Comparison of ENCODE assay signal across 13 mouse cellular contexts in the genomic region with DNA sequence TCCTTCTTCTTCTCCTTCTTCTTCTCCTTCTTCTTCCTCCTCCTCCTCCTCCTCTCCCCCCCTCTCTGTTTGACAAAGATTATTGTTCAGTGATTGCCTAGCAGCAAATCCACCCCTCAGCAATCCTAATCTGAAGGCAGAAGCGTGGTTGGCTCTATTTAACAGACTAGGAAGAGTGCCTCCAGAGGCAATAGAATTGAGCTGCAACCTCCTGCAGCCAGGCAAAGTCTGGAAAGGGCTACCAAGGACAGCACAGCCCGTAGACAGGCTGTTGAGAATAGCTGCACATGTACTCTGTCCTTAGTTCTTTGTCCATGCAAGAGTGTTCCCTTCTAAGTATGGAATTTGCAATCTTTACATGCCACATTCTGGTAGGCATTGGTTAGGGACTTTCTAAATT.
A peak's percentile ranks its signal among the peaks of the same experiment; 100 is the strongest.
DNase-seq lines count a peak whose midpoint lies in the region; ATAC-seq lines count a peak whose summit lies in the region.
"Had no signal": no experiment of that assay in that cellular context is flagged by ENCODE, and none has a peak within 500 bp of the region (broad histone marks: within the 10 kb centered on the region; RNA-seq: fewer than 3 reads in every experiment).

No protein-coding gene starts in this region.

- peak; percentile 11 for DNase-seq in kidney, adult 18-20 months
- DNase-seq in A20 (ENCODE audit: low read depth, low spot score) (peak; percentile 19), NIH3T3 (ENCODE audit: low read depth) (peak; percentile 18)
- DNase-seq in kidney, postnatal 36 days = peak; percentile 42 to 45
- DNase-seq in cerebellum, postnatal 36 days = no peak
- no peak for DNase-seq in ovary, postnatal 36 days (ENCODE audit: low spot score)
- DNase-seq: adrenal gland, postnatal 36 days; cerebellum, adult 9-10 months; thymus, adult 18-20 months had no signal

- no peak overlapping the region for H3K9ac ChIP-seq in kidney, embryonic 14.5 days (ENCODE audit: low read depth, low read length)
- H3K9ac ChIP-seq: embryonic facial prominence, embryonic 12.5 days; midbrain, embryonic 15.5 days had no signal

- no peak overlapping the region for H3K4me2 ChIP-seq in kidney, embryonic 14.5 days (replicated peaks; ENCODE audit: low read depth, low read length)
- H3K4me2 ChIP-seq: embryonic facial prominence, embryonic 12.5 days; midbrain, embryonic 15.5 days had no signal

- no peak overlapping the region for H3K27ac ChIP-seq in kidney, embryonic 14.5 days (ENCODE audit: low read depth, low read length)
- H3K27ac ChIP-seq: embryonic facial prominence, embryonic 12.5 days; macrophage; midbrain, embryonic 15.5 days had no signal

- no peak overlapping the region for H3K4me3 ChIP-seq in kidney, embryonic 14.5 days (ENCODE audit: low read length)
- H3K4me3 ChIP-seq: embryonic facial prominence, embryonic 12.5 days; midbrain, embryonic 15.5 days had no signal

- no peaks in the 10 kb centered on the region for H3K27me3 ChIP-seq in kidney, embryonic 14.5 days (ENCODE audit: control insufficient read depth, insufficient read depth, low read length)
- H3K27me3 ChIP-seq: embryonic facial prominence, embryonic 12.5 days; midbrain, embryonic 15.5 days had no signal

- no peaks in the 10 kb centered on the region for H3K36me3 ChIP-seq in kidney, embryonic 14.5 days (ENCODE audit: control insufficient read depth, insufficient read depth, low read length)
- H3K36me3 ChIP-seq: embryonic facial prominence, embryonic 12.5 days; midbrain, embryonic 15.5 days had no signal

- H3K4me1 ChIP-seq in kidney, embryonic 14.5 days (ENCODE audit: control insufficient read depth, insufficient read depth, low read length) = no peaks in the 10 kb centered on the region
- H3K4me1 ChIP-seq: embryonic facial prominence, embryonic 12.5 days had no signal

- no peak for ATAC-seq in kidney, embryonic 14.5 days (ENCODE audit: low FRiP score, low TSS enrichment)
- ATAC-seq: midbrain, embryonic 15.5 days had no signal

- H3K9me3 ChIP-seq in kidney, embryonic 14.5 days (ENCODE audit: control insufficient read depth, low read length) = no peaks in the 10 kb centered on the region
- H3K9me3 ChIP-seq: embryonic facial prominence, embryonic 12.5 days; midbrain, embryonic 15.5 days had no signal

- 38% methylated on average over 2 of the region's 2 CpGs for WGBS in kidney, embryonic 14.5 days

Comparison
In these comparisons a context has a peak if more than half of its experiments do, and no peak if none do; other contexts are left out.
1. DNase-seq: peak in kidney, adult 18-20 months (single experiment), A20 (single experiment), NIH3T3 (single experiment) and kidney, postnatal 36 days (2 of 2); none in cerebellum, postnatal 36 days (0 of 2) and ovary, postnatal 36 days (single experiment).